Mouse (Mus musculus): ENCODE results near the gene Gm20518.

Gm20518 gene

DNA sequence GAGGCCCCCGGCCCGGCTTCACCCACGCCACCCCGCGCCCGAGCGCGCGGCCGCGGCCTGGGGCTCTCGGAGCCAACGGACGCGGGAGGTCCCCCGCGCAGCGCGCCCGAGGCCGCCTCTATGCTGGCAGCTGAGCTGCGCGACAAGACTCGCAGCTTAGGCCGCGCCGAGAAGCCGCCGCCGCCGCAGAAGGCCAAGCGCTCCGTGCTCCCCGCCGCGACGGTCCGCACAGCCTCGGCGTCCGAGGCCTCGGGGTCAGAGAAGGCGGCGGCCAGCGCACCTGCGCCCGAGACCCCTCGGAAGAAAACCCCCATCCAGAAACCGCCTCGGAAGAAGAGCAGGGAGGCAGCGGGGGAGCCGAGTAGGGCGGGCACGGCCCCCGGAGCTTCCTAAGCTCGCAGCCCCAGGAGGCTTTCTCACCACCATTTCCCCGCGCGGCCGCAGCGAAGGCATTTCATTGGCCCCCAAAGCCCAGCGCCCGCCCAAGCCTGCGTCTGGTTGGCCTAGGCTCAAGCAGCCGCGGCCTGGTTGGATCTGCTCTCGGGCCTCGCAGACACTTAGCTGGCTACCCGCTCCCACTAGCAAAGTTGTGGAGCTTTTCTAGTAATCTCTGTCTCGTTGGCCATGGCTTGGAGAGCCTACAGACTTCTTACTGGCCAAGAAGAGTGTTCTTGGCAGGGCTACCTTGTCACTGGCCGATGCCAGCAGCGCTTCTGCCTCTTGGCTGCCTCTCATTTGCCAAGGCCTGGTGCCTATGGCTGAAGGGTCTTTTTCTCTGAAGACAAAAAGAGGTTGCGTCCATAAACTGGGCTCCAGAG lies 84.1 kb downstream of the Gm20518 start:
- peak; percentile 97 for DNase-seq (ENCODE audit: low read depth, low spot score)

DNA sequence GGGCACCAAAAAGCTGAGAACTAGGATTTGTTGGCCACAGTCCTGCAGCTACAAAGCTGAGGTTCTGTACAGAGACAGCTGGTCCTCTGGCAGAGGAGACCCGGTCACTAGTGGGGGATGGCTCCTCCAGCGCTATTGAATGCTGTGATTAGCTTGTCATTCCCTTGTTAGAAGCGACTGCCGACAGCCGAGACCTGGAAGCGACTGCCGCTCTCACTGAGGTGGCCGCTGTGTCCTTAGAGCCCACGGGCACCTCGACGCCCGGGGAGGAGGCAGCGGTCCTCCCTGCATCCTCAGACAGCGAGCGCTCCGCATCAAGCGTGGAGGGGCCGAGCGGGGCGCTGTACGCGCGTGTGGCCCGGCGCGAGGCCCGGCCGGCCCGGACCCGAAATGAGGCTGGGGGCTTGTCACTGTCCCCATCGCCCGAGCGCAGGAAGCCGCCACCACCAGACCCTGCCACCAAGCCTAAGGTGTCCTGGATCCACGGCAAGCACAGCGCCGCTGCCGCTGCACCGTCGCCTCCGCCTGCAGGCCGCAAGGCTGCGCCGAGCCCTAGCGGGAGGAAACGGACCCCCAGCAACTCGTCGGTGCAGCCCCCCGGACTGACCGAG lies 84.8 kb downstream of the Gm20518 start:
- DNase-seq (ENCODE audit: low read depth, low spot score) = peak; percentile 42

DNA sequence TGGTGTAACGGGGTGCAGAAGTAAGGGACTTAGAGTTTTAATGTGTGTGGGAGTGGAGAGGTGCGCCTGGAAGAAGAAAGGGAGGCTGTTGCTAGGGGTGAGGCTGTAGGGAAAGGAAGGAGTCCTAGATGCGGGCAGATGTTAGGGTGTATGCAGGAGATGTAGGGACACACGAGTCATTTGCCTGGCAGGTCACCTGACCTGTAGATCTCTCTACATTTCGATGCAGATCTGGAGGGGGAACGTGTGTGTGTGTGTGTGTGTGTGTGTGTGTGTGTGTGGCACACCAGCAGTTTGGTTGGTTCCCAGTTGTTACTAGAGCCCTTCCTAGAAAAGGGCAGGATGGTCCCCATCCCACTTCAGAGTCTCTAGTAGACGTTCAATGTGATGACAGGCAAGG lies 86.5 kb downstream of the Gm20518 start:
- no peak for DNase-seq (ENCODE audit: low read depth, low spot score)

DNA sequence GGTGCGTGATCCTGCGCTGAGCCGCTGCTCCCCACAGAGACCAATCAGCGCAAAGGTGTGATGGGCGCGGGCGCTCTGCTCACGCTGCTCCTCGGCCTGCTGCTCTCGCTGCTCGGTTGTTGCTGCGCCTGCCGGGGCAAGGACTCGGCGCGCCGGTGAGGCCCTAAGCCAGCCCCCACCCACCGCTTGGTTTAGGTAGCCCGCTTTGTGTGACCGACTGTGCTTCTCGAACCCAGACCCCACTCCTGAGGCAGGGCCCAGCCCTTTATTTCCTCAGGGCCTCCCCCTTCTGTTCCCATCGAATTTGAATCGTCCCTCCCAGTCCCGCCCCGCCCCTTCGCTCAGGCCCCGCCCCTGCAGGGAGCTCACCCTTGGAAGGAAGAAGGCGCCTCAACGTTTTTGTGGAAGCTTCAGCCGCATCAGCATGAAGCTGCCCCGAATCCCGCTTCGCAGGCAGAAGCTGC lies 87.0 kb downstream of the Gm20518 start:
- peak; percentile 47 for DNase-seq (ENCODE audit: low read depth, low spot score)

DNA sequence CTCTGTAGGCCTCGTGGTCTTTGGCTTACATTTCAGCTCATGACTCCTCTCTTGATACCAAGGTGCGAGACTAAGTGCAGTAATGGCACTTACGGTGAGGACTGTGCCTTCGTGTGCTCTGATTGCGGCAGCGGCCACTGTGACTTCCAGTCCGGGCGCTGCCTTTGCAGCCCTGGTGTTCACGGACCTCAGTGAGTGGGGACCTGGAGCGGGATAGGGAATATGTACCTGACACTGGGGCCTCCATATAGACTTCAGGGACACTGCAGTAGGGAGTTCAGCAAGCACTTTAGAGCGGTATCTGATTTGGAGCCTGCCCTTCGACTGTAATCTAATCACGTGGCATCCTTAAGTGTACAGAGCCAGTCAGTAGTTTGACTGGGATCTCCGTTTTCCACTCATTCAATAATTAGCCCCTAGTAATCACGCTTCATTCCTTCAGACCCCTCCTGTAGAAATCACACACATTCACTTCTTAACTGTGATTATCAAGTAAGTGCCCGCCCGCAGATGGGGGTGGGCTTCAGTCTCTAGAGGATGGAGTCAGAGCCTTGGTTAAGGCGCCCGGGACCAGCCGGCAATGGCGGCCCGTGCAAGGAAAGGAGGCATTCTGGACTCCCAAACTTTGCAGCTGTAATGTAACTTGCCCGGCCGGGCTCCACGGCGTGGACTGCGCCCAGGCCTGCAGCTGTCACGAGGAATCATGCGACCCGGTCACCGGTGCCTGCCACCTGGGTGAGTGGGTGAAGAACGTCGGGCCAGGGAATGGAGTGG lies 87.6 kb downstream of the Gm20518 start:
- DNase-seq (ENCODE audit: low read depth, low spot score) = no peak

DNA sequence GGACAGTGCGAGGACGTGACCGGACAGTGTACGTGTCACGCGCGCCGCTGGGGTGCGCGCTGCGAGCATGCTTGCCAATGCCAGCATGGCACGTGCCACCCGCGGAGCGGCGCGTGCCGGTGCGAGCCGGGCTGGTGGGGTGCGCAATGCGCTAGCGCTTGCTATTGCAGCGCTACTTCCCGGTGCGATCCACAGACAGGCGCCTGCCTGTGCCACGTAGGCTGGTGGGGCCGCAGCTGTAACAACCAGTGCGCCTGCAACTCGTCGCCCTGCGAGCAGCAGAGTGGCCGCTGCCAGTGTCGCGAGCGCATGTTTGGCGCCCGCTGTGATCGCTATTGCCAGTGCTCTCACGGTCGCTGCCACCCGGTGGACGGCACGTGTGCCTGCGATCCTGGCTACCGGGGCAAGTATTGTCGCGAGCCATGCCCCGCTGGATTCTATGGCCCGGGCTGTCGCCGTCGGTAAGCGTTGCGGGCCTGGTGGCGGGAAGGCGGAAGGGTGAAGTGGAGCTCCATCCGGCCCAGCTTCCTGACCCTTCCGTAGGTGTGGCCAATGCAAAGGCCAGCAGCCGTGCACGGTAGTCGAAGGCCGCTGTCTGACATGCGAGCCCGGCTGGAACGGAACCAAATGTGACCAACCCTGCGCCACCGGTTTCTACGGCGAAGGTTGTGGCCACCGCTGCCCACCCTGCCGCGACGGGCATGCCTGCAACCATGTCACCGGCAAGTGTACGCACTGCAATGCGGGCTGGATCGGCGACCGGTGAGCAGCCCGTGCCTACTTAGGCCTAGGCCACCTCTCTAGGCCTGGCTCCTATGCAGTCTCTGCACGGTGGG lies 88.4 kb downstream of the Gm20518 start:
- peak; percentile 68 for DNase-seq (ENCODE audit: low read depth, low spot score)

DNA sequence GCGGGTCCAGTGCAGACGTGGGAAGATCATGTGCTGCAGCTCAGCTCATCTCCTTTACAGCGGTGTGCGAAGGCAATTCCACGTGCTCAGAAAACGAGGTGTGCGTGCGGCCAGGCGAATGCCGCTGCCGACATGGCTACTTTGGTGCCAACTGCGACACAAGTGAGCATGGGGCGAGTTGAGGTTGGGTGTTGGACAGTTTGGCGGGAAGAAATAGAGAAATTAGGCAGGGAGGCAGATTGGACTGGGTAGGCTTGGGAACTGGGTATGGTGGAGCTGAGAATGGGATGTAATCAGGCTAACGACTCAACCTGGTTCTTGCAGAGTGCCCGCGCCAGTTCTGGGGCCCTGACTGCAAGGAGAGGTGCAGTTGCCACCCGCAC lies 89.0 kb downstream of the Gm20518 start:
- DNase-seq (ENCODE audit: low read depth, low spot score) = no peak

DNA sequence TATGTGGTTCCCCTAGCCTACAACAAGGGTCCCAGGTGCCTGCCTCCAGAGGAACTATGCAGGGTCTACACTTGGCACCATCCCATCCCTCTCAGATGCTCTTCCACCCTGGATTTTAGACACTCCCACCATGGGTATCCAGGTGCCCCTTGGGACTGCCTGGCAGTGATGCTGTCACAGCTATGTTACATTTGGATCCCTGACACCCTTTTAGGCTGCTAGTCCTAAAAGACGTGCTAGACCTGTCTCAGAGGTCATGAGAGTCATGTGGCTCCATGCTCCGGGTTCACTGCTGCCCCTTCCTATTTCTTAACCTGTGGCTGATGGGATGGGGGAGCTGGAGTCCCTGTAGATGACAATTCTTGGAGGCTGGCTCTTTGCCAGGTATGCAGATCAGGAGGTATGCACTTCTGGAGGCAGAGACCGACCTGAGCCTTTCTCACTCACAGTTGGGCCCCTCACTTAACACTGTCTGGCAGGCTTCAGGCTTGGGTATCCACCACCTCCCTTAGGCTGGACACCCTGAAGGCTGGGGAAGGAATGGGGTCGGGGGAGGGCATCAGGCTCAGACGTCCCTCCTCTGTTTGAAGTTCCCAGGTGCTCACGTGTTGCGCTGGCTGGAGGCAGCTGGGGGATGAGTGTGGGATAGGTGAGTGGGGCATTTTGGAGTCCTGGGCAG lies 89.6 kb downstream of the Gm20518 start:
- DNase-seq (ENCODE audit: low read depth, low spot score) = no peak

DNA sequence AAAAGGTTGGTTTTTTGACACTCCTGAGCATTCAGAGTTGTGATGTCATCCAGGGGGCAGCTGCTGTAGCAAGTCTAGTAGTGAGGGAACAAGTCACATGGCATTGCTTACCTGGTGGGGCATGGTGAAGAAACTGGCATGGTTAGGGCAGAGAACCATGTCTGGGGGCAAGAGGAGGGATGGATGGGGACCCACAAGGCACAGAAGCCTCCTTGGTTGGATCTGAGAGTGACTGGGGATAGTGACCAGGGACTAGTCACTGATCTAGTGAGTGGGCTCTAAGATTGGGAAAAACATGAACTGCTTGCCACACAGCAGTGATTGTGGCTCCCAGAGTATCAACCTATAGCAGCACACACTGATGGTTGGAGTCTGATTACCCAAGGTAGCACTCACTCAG lies 91.9 kb downstream of the Gm20518 start:
- no peak for DNase-seq (ENCODE audit: low read depth, low spot score)

DNA sequence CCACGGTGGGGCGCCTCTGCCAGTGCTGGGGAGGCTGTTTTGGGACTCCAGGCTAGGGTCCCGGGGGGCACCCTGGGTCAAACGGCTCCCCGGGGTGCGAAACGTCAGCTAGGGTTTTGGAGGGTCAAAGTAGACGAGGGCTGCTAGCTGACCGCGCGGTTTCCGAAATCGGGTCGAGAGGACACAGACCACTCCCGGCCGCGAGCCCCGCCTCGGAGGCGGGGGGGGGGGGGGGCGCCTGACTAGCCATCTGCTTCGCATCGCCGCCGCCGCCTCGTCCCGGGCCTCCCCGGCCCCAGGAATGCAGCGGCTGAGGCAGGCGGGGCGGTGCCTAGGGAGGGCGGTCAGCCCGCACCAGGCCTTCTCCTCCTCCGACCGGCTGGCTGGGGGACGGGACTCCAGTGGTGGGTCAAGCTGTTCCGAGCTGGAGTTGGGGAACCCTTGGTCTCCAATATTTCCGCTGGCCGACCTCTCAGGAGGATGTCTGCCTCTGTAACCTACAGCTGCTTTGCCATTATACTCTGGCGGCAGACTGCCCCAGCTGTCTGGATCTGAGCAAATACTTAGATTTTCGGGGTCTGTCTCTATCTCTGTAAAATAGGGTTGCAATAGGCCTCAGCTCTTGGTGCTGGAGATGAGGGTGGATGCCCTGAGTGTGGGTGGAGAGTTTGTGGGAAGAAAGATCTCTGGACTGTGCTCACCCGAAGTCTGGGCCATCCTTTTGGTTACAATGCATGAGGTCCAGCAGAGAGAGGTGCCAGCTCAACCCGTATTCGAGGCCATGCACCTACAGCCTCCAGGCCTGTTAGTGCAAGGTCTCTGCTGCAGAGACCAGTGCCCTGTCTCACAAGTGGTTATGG lies 92.9 kb downstream of the Gm20518 start:
- DNase-seq (ENCODE audit: low read depth, low spot score) = no peak

DNA sequence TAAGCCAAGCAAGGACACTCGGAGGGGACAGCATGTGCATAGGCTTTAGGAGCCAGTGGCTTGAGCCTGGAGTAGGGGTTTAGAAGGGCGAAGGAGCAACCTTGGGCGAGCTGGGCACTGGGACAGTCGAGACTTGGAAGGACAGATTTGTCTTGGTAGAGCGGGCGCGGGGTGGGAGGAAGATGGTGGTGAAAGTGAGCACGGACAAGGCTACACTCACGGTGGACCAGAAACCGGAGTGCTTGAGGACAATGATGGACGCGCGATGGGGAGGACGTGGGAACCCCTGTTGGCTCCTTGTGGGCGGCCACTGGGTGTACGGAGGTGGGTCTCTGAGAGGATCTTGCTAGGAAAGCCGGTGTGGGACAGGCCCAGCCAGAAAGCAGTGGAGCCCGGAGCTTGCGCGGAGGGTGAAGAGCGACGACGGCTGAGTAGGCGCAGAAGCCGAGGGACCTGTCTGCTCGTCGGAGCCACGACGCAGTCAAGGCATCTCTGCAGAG lies 93.6 kb downstream of the Gm20518 start:
- DNase-seq (ENCODE audit: low read depth, low spot score) = no peak

DNA sequence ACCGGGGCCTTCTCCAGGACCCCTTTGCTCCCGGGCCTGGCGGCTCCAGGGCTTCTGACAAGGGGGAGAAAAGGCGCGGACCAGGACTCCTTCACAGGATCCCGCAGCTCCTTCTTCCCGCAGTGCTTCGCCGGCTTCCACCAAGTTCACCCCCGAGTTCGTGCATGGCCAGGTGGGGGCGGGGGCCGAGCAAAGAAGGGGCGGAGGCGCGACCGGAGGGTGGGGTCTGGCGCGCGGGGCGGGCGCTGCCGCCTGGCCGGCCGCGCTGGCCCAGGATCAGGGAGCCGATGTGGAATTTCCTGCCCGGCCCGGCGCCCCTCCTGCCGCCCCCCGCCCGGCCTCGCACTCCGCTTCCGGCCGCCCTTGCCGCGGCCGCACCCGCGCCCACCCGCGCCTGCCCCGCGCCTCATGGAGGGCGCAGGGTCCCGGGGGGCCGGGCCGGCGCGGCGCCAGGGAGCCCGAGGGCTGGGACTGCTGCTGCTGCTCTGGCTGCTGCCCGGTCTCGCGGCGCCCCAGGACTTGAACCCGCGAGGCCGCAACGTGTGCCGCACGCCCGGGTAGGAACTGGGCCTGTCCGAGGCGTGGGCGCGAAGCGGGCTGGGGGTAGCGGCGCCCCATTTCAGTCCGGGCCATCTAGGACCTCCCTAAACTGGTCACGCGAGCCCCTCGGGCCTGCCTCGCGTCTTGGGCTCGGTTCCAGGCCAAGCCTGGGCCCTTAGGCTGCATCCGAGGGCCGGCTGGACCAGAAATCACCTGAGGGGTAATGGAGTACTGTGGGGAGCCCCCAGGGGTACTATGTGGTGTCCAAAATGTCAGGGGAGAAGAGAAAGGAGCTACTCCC lies 94.3 kb downstream of the Gm20518 start, which contains the start of gene Scarf2:
TSS of gene Scarf2 (plus strand) at position 312 of the 841 bp plus-strand sequence.
- DNase-seq (ENCODE audit: low read depth, low spot score) = no peak

DNA sequence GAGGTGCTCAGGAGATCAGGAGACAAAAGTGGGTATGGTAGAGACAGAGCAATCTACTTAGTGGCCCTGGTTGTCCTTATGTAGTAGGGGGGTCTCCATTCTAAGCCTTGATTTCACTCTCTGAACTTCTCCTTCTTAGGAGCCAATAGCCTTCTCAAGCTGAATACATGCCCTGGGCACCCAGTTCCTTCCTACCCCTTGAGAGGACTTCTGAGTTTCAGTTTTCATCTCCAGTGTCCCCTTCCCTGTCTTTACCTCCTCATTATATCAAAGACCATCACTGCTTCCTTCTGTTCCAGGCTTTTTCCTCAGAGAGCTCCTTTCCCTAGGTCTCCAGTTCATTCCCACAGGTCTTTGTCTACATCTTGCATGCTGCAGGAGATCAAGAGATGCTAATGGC lies 95.0 kb downstream of the Gm20518 start:
- DNase-seq (ENCODE audit: low read depth, low spot score) = no peak

DNA sequence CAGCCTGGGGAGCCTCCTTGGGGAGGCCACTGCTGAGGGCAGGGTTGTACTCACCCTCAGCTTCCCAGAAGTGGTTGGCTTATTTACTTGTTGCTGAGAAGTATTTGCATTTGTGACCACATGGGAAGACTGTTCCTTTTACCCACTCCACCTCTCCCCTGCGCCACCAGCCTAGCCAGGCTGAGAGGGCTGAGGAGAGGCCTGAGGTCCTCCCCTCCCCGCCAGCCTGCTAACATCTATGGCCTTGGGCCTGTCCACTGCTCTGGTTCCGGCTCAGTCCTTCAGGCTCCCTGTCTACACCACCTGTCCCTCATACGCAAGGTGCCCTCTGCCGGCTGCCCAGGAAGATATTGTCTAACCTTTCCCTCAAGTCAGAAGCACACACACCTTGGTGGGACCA lies 95.8 kb downstream of the Gm20518 start:
- no peak for DNase-seq (ENCODE audit: low read depth, low spot score)

DNA sequence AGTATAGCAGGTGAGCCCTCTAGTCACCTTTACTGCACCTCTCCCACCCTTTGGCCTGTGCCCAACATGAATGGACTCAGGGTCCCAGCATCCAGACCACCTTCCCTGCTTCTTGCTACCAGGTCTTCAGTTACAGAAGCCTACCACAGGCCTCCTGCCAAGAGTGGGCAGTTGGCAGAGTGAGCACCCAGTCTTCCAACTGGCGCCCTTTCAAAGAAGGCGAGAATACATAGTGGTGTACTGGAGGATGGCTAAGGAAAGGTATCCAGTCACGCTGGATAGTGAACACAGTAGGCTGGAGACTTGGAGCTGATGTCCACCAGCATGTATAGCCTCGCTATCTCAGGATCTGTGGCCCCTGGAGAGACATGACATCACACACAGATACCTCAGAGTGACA lies 97.4 kb downstream of the Gm20518 start:
- DNase-seq (ENCODE audit: low read depth, low spot score) = peak; percentile 61

DNA sequence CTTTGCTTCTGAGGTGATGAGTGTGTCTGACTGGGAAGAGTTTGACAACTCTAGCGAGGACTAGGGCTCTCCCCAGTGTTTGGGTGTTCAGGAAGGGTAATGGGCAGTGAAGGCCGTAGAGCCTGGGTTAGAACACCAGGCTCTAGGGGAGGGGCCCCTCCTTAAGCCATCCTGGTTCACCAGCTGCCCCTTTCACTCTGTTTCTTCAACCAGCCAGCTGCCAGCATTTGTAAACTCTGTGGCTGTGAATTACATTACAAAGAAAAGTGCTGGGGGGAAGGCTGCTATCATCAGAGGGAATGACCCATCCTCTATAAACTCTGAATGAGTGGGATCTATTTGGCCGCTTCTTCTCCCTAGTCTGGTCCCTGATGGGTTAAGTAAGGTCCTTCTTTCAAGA lies 98.7 kb downstream of the Gm20518 start:
- DNase-seq (ENCODE audit: low read depth, low spot score) = no peak

DNA sequence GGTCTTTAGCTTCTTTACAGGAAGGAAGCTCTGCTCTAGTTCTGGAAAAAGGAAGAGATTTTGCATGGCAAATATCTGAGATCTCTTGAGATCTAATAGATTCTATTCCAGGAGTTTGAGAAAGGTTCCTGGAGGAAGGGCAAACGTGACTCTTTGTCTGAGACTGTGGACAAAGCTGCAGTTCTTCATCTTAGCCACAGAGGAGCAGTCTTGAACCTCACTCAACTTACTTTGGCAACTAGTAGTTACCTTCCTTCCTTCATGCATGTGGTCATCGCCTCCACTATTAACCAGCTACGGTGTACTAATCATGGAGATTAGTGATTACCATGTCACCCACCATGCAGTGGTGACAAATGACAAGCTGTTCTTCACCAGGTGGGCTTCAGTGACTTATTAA lies 106.1 kb downstream of the Gm20518 start:
- peak; percentile 24 for DNase-seq (ENCODE audit: low read depth, low spot score)

All from brain, adult 2 months (tissue).